Mouse (Mus musculus): Measurements from ENCODE around the gene Tbc1d10a. TPM values are rescaled to one million over a fixed set of nuclear protein-coding genes. Genes with fewer than 3 reads are reported as not detected.

The Tbc1d10a gene
- polyA plus RNA-seq, 1 experiment from 2014 or later, result 30.3 TPM

- no peaks in the 10 kb centered on the region for H3K9me3 ChIP-seq
- H3K4me1 ChIP-seq (replicated peaks), result no peaks in the 10 kb centered on the region
- no peak for ATAC-seq (ENCODE audit: low read depth)
- H3K27ac ChIP-seq (replicated peaks), result no peak within 1 kb of the TSS
- no peaks in the 10 kb centered on the region for H3K27me3 ChIP-seq
- WGBS, result 74% methylated on average over 16 of the region's 16 CpGs
- no peak within 1 kb of the TSS for H3K9ac ChIP-seq
- no peaks in the 10 kb centered on the region for H3K36me3 ChIP-seq
- H3K4me2 ChIP-seq, result no peak within 1 kb of the TSS
- H3K4me3 ChIP-seq, result no peak within 1 kb of the TSS
Observed at GRCm38 (mm10) chr11:4235665-4236545, 49.3 kb downstream of the Tbc1d10a start, which contains the start of gene Osm. TSS of gene Osm (plus strand) at chr11:4236420.

- WGBS, result 90% methylated on average over 20 of the region's 21 CpGs
- ATAC-seq (ENCODE audit: low read depth), result no peak
- Histone ChIP-seq H3K27ac (replicated peaks) (no peak overlapping the region), H3K9me3 (no peaks in the 10 kb centered on the region), H3K4me2 (no peak overlapping the region), H3K36me3 (no peaks in the 10 kb centered on the region), H3K9ac (no peak overlapping the region), H3K27me3 (no peaks in the 10 kb centered on the region), H3K4me3 (no peak overlapping the region), H3K4me1 (replicated peaks) (no peaks in the 10 kb centered on the region)
Observed at GRCm38 (mm10) chr11:4236546-4237067, 50.0 kb downstream of the Tbc1d10a start.

DNA sequence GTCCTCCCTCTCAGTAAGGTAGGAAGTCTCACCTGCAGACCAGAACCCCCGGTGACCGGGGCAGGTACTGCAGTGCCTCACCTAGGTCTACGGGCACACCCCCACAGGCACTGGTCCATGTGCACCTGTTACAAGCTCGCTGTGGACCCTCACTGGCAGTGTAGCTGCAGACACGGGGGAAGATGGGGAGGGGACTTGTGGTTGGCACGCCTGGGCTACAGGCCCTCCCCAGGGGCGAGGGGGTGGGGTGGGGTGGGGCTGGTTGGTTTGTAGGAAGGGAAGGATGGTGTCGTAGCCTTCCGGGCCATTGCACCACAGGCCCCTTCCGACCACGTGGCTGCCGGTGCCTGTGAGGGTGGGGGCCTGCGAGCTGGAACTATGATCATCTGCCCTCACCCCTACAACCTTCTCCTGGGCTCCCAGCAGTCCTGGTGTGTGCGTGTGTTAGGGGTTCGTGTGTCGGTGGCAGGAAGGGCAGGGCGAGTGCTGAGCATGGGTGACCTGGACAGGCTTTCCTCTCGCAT, 50.9 kb downstream of the Tbc1d10a start:
- Histone ChIP-seq H3K27me3 (no peaks in the 10 kb centered on the region), H3K36me3 (no peaks in the 10 kb centered on the region), H3K4me3 (no peak overlapping the region), H3K4me2 (no peak overlapping the region), H3K9me3 (no peaks in the 10 kb centered on the region), H3K9ac (no peak overlapping the region), H3K27ac (replicated peaks) (no peak overlapping the region), H3K4me1 (replicated peaks) (no peaks in the 10 kb centered on the region)
- WGBS, result 88% methylated on average over 18 of the region's 18 CpGs
- no peak for ATAC-seq (ENCODE audit: low read depth)

- no peak for ATAC-seq (ENCODE audit: low read depth)
- H3K27me3 ChIP-seq, result no peaks in the 10 kb centered on the region
- no peak overlapping the region for H3K4me2 ChIP-seq
- WGBS, result 90% methylated on average over 6 of the region's 6 CpGs
- no peaks in the 10 kb centered on the region for H3K4me1 ChIP-seq (replicated peaks)
- no peak overlapping the region for H3K27ac ChIP-seq (replicated peaks)
- H3K4me3 ChIP-seq, result no peak overlapping the region
- no peaks in the 10 kb centered on the region for H3K9me3 ChIP-seq
- no peaks in the 10 kb centered on the region for H3K36me3 ChIP-seq
- no peak overlapping the region for H3K9ac ChIP-seq
Observed at GRCm38 (mm10) chr11:4238167-4238566, 51.6 kb downstream of the Tbc1d10a start.

- no peaks in the 10 kb centered on the region for H3K36me3 ChIP-seq
- H3K9me3 ChIP-seq, result no peaks in the 10 kb centered on the region
- H3K9ac ChIP-seq, result no peak overlapping the region
- H3K4me2 ChIP-seq, result no peak overlapping the region
- no peaks in the 10 kb centered on the region for H3K4me1 ChIP-seq (replicated peaks)
- H3K4me3 ChIP-seq, result no peak overlapping the region
- H3K27me3 ChIP-seq, result no peaks in the 10 kb centered on the region
- H3K27ac ChIP-seq (replicated peaks), result no peak overlapping the region
- no peak for ATAC-seq (ENCODE audit: low read depth)
- 90% methylated on average over 23 of the region's 23 CpGs for WGBS
Observed at GRCm38 (mm10) chr11:4239691-4240090, 53.1 kb downstream of the Tbc1d10a start.

DNA sequence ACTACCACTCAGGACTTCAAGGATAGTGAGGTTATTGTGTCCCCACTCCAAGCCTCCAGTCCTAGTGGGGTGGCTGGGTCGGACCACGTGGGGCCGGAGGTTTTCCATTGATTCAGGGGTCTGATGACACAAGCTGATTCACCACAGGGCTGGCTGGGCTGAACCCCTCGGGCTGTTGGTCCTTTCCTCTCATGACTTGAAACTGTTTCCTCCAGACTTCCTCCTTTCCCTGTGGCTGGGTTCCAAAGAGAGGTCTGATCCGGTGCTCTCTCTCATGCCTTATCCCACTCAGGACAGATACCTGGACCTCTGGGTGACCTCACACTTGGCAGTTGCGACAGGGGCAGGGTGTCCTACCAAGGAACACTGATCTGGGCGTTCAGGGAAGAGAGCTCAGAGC, 53.6 kb downstream of the Tbc1d10a start:
- ATAC-seq (ENCODE audit: low read depth), result no peak
- no peaks in the 10 kb centered on the region for H3K4me1 ChIP-seq (replicated peaks)
- H3K9me3 ChIP-seq, result no peaks in the 10 kb centered on the region
- no peak overlapping the region for H3K9ac ChIP-seq
- no peak overlapping the region for H3K4me2 ChIP-seq
- no peaks in the 10 kb centered on the region for H3K27me3 ChIP-seq
- no peak overlapping the region for H3K27ac ChIP-seq (replicated peaks)
- 79% methylated on average over 7 of the region's 7 CpGs for WGBS
- no peaks in the 10 kb centered on the region for H3K36me3 ChIP-seq
- H3K4me3 ChIP-seq, result no peak overlapping the region

GRCm38 (mm10) chr11:4241180-4241579, 54.6 kb downstream of the Tbc1d10a start:
- H3K9ac ChIP-seq, result no peak overlapping the region
- WGBS, result 70% methylated on average over 4 of the region's 4 CpGs
- no peak for ATAC-seq (ENCODE audit: low read depth)
- H3K4me2 ChIP-seq, result no peak overlapping the region
- no peaks in the 10 kb centered on the region for H3K9me3 ChIP-seq
- H3K4me1 ChIP-seq (replicated peaks), result no peaks in the 10 kb centered on the region
- H3K4me3 ChIP-seq, result no peak overlapping the region
- no peaks in the 10 kb centered on the region for H3K27me3 ChIP-seq
- H3K36me3 ChIP-seq, result no peaks in the 10 kb centered on the region
- H3K27ac ChIP-seq (replicated peaks), result no peak overlapping the region

- WGBS, result 76% methylated on average over 6 of the region's 6 CpGs
- no peak overlapping the region for H3K27ac ChIP-seq (replicated peaks)
- no peak for ATAC-seq (ENCODE audit: low read depth)
- H3K4me2 ChIP-seq, result no peak overlapping the region
- no peaks in the 10 kb centered on the region for H3K9me3 ChIP-seq
- H3K9ac ChIP-seq, result no peak overlapping the region
- no peak overlapping the region for H3K4me3 ChIP-seq
- H3K27me3 ChIP-seq, result no peaks in the 10 kb centered on the region
- H3K36me3 ChIP-seq, result no peaks in the 10 kb centered on the region
- H3K4me1 ChIP-seq (replicated peaks), result no peaks in the 10 kb centered on the region
Observed at GRCm38 (mm10) chr11:4246126-4246525, 59.5 kb downstream of the Tbc1d10a start.

GRCm38 (mm10) chr11:4246623-4247022, 60.0 kb downstream of the Tbc1d10a start:
- WGBS, result 81% methylated on average over 4 of the region's 4 CpGs
- Histone ChIP-seq H3K9me3 (no peaks in the 10 kb centered on the region), H3K4me2 (no peak overlapping the region), H3K27me3 (no peaks in the 10 kb centered on the region), H3K27ac (replicated peaks) (no peak overlapping the region), H3K4me3 (no peak overlapping the region), H3K36me3 (no peaks in the 10 kb centered on the region), H3K9ac (no peak overlapping the region), H3K4me1 (replicated peaks) (no peaks in the 10 kb centered on the region)
- no peak for ATAC-seq (ENCODE audit: low read depth)

DNA sequence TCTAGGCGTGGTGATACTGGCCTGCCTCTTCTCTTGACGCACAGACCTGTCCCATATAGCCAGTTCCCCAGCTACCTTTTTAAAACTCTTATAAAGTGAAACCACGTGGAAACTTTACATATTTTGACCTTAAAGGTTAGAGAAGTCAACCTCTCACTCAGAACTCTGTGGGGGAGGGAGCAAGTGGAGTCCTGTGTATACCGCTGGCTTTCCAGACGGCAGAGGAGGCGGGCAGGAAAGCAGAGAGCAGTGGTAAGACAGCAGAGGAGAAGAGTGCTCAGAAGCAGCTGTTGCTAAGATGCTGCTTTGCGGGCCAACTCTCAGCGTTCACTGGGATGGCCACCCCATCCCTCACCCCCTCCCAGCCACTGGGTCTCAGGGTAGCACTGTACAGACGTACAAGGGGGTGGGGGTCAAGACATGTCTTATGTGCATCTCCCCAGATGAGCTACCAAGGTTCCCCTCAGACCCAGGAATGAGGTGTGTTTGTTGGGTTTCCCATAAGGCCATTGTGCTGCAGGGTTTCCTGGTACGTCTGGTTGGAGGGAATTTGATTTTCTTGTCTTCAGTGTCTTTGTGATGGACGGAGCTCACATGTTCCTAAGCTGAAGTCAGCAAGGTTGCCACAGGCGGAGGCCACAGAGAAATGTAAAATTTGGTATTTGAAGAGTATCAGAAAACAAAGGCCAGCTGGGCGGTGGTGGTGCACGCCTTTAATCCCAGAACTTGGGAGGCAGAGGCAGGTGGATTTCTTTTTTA, 60.8 kb downstream of the Tbc1d10a start:
- Histone ChIP-seq H3K36me3 (no peaks in the 10 kb centered on the region), H3K9ac (no peak overlapping the region), H3K4me1 (replicated peaks) (no peaks in the 10 kb centered on the region), H3K9me3 (no peaks in the 10 kb centered on the region), H3K27ac (replicated peaks) (no peak overlapping the region), H3K4me3 (no peak overlapping the region), H3K27me3 (no peaks in the 10 kb centered on the region), H3K4me2 (no peak overlapping the region)
- WGBS, result 79% methylated on average over 14 of the region's 14 CpGs
- no peak for ATAC-seq (ENCODE audit: low read depth)

- H3K4me3 ChIP-seq, result no peak overlapping the region
- 95% methylated on average over 3 of the region's 3 CpGs for WGBS
- H3K4me1 ChIP-seq (replicated peaks), result no peaks in the 10 kb centered on the region
- ATAC-seq (ENCODE audit: low read depth), result no peak
- no peak overlapping the region for H3K9ac ChIP-seq
- no peak overlapping the region for H3K27ac ChIP-seq (replicated peaks)
- no peaks in the 10 kb centered on the region for H3K36me3 ChIP-seq
- H3K4me2 ChIP-seq, result no peak overlapping the region
- H3K27me3 ChIP-seq, result no peaks in the 10 kb centered on the region
- no peaks in the 10 kb centered on the region for H3K9me3 ChIP-seq
Observed at GRCm38 (mm10) chr11:4249151-4249550, 62.6 kb downstream of the Tbc1d10a start.

- ATAC-seq (ENCODE audit: low read depth), result no peak
- 80% methylated on average over 7 of the region's 7 CpGs for WGBS
- no peaks in the 10 kb centered on the region for H3K4me1 ChIP-seq (replicated peaks)
- H3K27me3 ChIP-seq, result no peaks in the 10 kb centered on the region
- no peak overlapping the region for H3K4me3 ChIP-seq
- no peak overlapping the region for H3K4me2 ChIP-seq
- no peaks in the 10 kb centered on the region for H3K9me3 ChIP-seq
- no peaks in the 10 kb centered on the region for H3K36me3 ChIP-seq
- no peak overlapping the region for H3K9ac ChIP-seq
- H3K27ac ChIP-seq (replicated peaks), result no peak overlapping the region
Observed at GRCm38 (mm10) chr11:4250290-4250689, 63.7 kb downstream of the Tbc1d10a start.
